Mouse (Mus musculus) neural tube, embryonic 11.5 days (tissue): ENCODE measurements around the gene Hoxc4. TPM values are rescaled to one million over a fixed set of nuclear protein-coding genes. Genes with fewer than 3 reads are reported as not detected.

ENCODE experiments used
- ATAC-seq: fragments of 200-750 bp; cut with Nextera tagmentation; 2 replicates; pipeline ENCODE4 v1.8.0; 2017; ENCODE audit warnings: moderate number of reproducible peaks, mild to moderate bottlenecking, moderate TSS enrichment, moderate library complexity; ENCODE audit not compliant: insufficient read depth, low FRiP score, low TSS enrichment
- DNase-seq: peaks from one replicate; pipeline ENCODE4 v3.0.0-alpha.2; 2015; ENCODE audit warnings: low spot score
- H3K27ac ChIP-seq: fragments of 300-500 bp; sonication (generic); 2 replicates; pipeline ENCODE4 v1.5.1; 2014; ENCODE audit warnings: low read depth, mild to moderate bottlenecking, low read length
- H3K27me3 ChIP-seq: fragments of 300-500 bp; sonication (generic); 2 replicates; pipeline ENCODE4 v1.6.1; 2014; ENCODE audit warnings: mild to moderate bottlenecking, low read length, mixed read lengths; ENCODE audit not compliant: control insufficient read depth, insufficient read depth
- H3K36me3 ChIP-seq: fragments of 300-500 bp; sonication (generic); 2 replicates; pipeline ENCODE4 v1.6.1; 2014; ENCODE audit warnings: mild to moderate bottlenecking, low read length, moderate library complexity, mixed read lengths; ENCODE audit not compliant: control insufficient read depth, insufficient read depth
- H3K4me1 ChIP-seq: fragments of 300-500 bp; sonication (generic); 2 replicates; pipeline ENCODE4 v1.6.1; 2014; ENCODE audit warnings: low read length, mixed read lengths; ENCODE audit not compliant: control insufficient read depth, insufficient read depth
- H3K4me2 ChIP-seq: fragments of 300-500 bp; sonication (generic); 2 replicates; pipeline ENCODE4 v1.6.1; 2014; ENCODE audit warnings: low read depth, mild to moderate bottlenecking, moderate library complexity
- H3K4me3 ChIP-seq: fragments of 300-500 bp; sonication (generic); 2 replicates; pipeline ENCODE4 v1.5.1; 2014; ENCODE audit warnings: low read depth, low read length
- H3K9ac ChIP-seq: fragments of 300-500 bp; sonication (generic); 2 replicates; pipeline ENCODE4 v1.6.1; 2014; ENCODE audit warnings: mild to moderate bottlenecking, low read length
- H3K9me3 ChIP-seq: fragments of 300-500 bp; sonication (generic); 2 replicates; pipeline ENCODE4 v1.6.1; 2016; ENCODE audit warnings: low read length; ENCODE audit not compliant: control insufficient read depth
- WGBS: fragments of 180-500 bp; shearing (Covaris S2); extraction: QIAGEN DNeasy Blood & Tissue Kit; methylation state at CpG from one replicate; pipeline ENCODE4 v1.1.7; 2014; 5-methylcytosine and 5-hydroxymethylcytosine counted together
- polyA plus RNA-seq: library from polyadenylated mRNA; unstranded; fragments of >200 nt; fragmentation: Nextera tagmentation; extraction: Ambion mirVana; gene quantifications from 2 replicates; pipeline ENCODE4 v1.2.1, GENCODE M21; 2014

Gene Hoxc4
- polyA plus RNA-seq, 1 experiment from 2014 or later, result 67.3 TPM

DNA sequence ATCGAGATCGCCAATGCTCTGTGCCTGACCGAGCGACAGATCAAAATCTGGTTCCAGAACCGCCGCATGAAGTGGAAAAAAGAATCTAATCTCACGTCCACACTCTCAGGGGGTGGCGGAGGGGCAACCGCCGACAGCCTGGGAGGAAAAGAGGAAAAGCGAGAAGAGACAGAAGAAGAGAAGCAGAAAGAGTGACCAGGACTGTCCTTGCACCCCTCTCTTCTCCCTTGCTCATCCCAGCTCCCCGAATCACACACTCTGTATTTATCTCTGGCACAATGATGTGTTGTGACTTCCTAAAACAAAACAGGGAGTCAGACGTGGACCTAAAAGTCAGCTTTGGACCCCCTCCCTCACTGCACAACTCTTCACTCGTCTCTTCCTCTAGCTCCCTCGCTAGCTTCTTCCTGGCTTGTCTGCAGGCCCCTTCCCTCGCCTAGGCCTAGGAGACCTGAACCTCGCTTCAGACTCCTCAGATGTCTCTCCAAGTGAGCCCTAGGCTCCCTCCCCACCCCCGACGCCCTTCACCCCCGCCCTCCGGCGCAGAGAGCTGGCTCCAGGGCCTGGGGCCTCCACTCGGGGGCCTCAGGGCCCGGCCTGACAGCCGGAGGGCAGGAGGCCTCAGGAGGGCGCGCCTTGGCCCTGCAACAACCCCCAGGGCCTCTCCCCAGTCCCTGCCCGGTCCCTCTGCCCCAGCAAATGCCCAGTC lies 7.7 kb upstream of the Hoxc4 start:
- Histone ChIP-seq H3K4me1 (peaks cover 54% of the 10 kb centered on the region), H3K36me3 (no peaks in the 10 kb centered on the region; the same call in 1 of the 2 replicates), H3K9me3 (no peaks in the 10 kb centered on the region), H3K4me3 (peak overlapping the region; percentile 62), H3K9ac (peak overlapping the region; percentile 95), H3K4me2 (peak overlapping the region; percentile 99), H3K27me3 (no peaks in the 10 kb centered on the region), H3K27ac (peak overlapping the region; percentile 97)
- ATAC-seq (no peak), DNase-seq (no peak)
- under 1% methylated on average over 28 of the region's 28 CpGs for WGBS

GRCm38 (mm10) chr15:103011928-103012486 lies 6.7 kb upstream of the Hoxc4 start:
- DNase-seq (peak; percentile 59), ATAC-seq (no peak)
- Histone ChIP-seq H3K27me3 (no peaks in the 10 kb centered on the region), H3K4me3 (peak overlapping the region; percentile 62), H3K9ac (peak overlapping the region; percentile 95), H3K9me3 (no peaks in the 10 kb centered on the region), H3K4me2 (peak overlapping the region; percentile 99), H3K27ac (peak overlapping the region; percentile 99), H3K36me3 (no peaks in the 10 kb centered on the region; the same call in 1 of the 2 replicates), H3K4me1 (peaks cover 53% of the 10 kb centered on the region)
- 2% methylated on average over 26 of the region's 26 CpGs for WGBS

- DNase-seq (peak; percentile 84), ATAC-seq (no peak)
- Histone ChIP-seq H3K9ac (peak overlapping the region; percentile 95), H3K4me3 (peak overlapping the region; percentile 61), H3K27ac (peak overlapping the region; percentile 99), H3K4me1 (peaks cover 52% of the 10 kb centered on the region), H3K27me3 (no peaks in the 10 kb centered on the region), H3K4me2 (peak overlapping the region; percentile 99), H3K36me3 (no peaks in the 10 kb centered on the region; the same call in 1 of the 2 replicates), H3K9me3 (no peaks in the 10 kb centered on the region)
- 4% methylated on average over 17 of the region's 17 CpGs for WGBS
Observed at GRCm38 (mm10) chr15:103013238-103013984, 5.3 kb upstream of the Hoxc4 start.

DNA sequence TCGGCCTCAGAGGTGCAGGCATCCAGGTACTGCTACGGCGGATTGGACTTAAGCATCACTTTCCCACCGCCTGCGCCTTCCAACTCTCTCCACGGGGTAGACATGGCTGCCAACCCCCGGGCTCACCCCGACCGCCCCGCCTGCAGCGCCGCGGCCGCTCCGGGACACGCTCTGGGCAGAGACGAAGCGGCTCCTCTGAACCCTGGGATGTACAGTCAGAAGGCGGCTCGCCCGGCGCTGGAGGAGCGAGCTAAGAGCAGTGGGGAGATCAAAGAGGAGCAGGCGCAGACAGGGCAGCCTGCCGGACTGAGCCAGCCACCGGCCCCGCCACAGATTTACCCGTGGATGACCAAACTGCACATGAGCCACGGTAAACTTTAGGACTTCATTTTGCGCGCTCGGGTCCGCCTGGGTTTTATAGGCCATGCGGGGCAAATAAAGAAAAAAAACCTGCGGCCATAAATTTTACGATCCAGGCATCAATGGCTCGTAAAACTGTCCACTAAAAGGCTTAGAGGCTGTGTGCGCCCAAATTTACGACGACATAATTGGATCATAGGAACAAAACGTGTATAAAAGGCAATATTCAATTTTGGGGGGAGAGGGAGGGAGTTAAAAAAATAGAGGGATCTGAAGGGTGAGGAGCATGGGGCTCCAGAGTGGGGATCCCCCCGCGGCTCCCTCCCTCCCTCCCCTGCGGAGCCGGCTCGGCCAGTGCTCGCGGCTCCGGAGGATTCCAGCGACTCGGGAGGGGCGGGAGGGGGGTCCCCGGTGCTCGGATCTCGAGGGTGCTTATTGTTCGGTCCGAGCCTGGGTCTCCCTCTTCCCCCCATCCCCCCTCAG lies 4.3 kb upstream of the Hoxc4 start:
- Histone ChIP-seq H3K4me2 (peak overlapping the region; percentile 99), H3K9me3 (no peaks in the 10 kb centered on the region), H3K27me3 (no peaks in the 10 kb centered on the region), H3K27ac (peak overlapping the region; percentile 99), H3K4me3 (peak overlapping the region; percentile 61), H3K4me1 (peaks cover 57% of the 10 kb centered on the region), H3K9ac (peak overlapping the region; percentile 90), H3K36me3 (no peaks in the 10 kb centered on the region; the same call in 1 of the 2 replicates)
- ATAC-seq, result peak; percentile 77
- peak; percentile 85 for DNase-seq
- WGBS, result under 1% methylated on average over 49 of the region's 57 CpGs

GRCm38 (mm10) chr15:103015009-103015399 lies 3.7 kb upstream of the Hoxc4 start:
- DNase-seq (no peak), ATAC-seq (no peak; the same call in 1 of the 2 replicates)
- no peaks in the 10 kb centered on the region for H3K9me3 ChIP-seq
- H3K4me1 ChIP-seq, result peaks cover 64% of the 10 kb centered on the region
- no peaks in the 10 kb centered on the region; the same call in 1 of the 2 replicates for H3K36me3 ChIP-seq
- peak overlapping the region; percentile 99 for H3K4me2 ChIP-seq
- peak overlapping the region; percentile 90 for H3K9ac ChIP-seq
- WGBS, result under 1% methylated on average over 28 of the region's 28 CpGs
- H3K27ac ChIP-seq, result peak overlapping the region; percentile 99
- no peaks in the 10 kb centered on the region for H3K27me3 ChIP-seq
- H3K4me3 ChIP-seq, result peak overlapping the region; percentile 61

- WGBS, result 2% methylated on average over 19 of the region's 19 CpGs
- peak overlapping the region; percentile 99 for H3K27ac ChIP-seq
- H3K36me3 ChIP-seq, result no peaks in the 10 kb centered on the region; the same call in 1 of the 2 replicates
- DNase-seq (no peak), ATAC-seq (no peak)
- no peaks in the 10 kb centered on the region for H3K9me3 ChIP-seq
- peak overlapping the region; percentile 90 for H3K9ac ChIP-seq
- H3K27me3 ChIP-seq, result no peaks in the 10 kb centered on the region
- H3K4me2 ChIP-seq, result peak overlapping the region; percentile 99
- peaks cover 62% of the 10 kb centered on the region for H3K4me1 ChIP-seq
- peak overlapping the region; percentile 61 for H3K4me3 ChIP-seq
Observed at GRCm38 (mm10) chr15:103015406-103016166, 3.1 kb upstream of the Hoxc4 start.

DNA sequence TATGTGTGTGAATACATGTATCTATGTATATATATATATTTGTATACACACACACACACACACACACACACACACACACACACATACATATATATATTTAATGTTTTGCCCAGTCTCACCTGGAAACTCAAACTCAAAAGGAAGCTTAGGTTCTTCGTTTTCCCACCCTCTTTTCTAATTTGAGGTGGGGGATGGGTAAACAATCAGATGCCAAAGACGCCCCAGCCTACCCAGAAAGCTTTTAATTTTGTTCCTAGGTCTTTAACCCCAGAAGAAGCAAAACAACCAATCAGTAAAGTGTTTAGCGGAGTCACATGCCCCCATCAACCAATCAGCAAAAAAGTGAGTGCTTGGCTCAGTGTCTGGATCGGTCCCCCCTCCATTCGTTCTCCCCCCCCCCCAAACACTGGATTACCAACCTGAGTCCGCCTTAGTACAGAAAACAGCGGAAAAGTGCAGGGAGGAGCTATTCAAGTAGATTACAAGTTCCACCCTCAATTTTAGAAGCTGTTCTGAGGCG lies 2.2 kb downstream of the Hoxc4 start:
- no peaks in the 10 kb centered on the region for H3K9me3 ChIP-seq
- H3K4me1 ChIP-seq, result peaks cover 60% of the 10 kb centered on the region
- peak overlapping the region; percentile 99 for H3K4me2 ChIP-seq
- peak overlapping the region; percentile 61 for H3K4me3 ChIP-seq
- ATAC-seq, result no peak
- H3K27me3 ChIP-seq, result no peaks in the 10 kb centered on the region
- peak overlapping the region; percentile 19 for H3K9ac ChIP-seq
- WGBS, result 2% methylated on average over 8 of the region's 8 CpGs
- peak; percentile 43 for DNase-seq
- peak overlapping the region; percentile 39; the same call in 1 of the 2 replicates for H3K27ac ChIP-seq
- no peaks in the 10 kb centered on the region for H3K36me3 ChIP-seq
